1 mouse cellular context compared by ENCODE assay signal in the genomic region with DNA sequence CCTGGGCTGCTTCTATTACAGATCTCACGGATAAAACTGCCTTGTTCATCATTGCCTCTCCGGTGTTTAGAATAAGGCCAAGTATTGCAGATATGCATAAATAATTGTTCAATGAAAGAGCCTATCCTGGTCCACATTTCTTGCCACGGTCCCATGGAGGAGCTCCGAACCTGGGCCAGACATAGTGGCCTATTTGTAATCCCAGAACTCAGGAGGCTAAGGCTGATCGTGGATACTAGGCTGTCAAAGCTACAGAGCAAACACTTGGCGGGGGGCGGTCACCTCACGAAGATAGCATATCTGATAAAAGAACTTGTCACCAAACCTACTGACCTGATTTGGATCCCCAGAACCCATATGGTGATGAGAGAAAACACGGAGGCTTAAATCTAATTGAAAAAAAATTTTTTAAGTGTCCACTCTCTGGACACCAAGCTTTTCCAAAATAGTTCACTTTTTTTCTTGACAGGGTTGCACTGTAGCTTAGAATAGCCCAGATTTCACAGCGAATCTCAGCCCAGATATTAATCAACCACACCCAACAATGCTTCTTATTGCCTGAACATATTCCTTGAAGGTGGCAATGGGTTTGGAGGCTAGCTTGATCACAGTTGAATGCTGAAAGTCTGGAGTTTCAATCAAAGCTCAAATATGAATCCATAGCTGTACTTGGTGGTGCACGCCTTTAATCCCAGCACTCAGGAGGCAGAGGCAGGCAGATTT.
TF ChIP-seq lines count a peak whose summit lies in the region.

No protein-coding gene starts in this region.

TF ChIP-seq in ES-E14, 5 proteins besides CTCF, POLR2A, EP300 and RAD21 (continued from another document):
- TF ChIP-seq CHD2 (IDR thresholded peaks at IDR 0.05; ENCODE audit: low read depth, low read length) (no peak), ZC3H11A (IDR thresholded peaks at IDR 0.05; ENCODE audit: borderline replicate concordance, low read depth, low read length) (no peak), MAFK (IDR thresholded peaks at IDR 0.05; ENCODE audit: insufficient read depth, low read depth, low read length) (no peak), HCFC1 (IDR thresholded peaks at IDR 0.05; ENCODE audit: borderline replicate concordance, insufficient read depth, low read length) (no peak)
TF ChIP-seq in ES-E14: peak in this region for 0.
